Mouse (Mus musculus): ENCODE data around the gene Mfsd13b. TPM values are rescaled to one million over a fixed set of nuclear protein-coding genes. Genes with fewer than 3 reads are reported as not detected.
"Not testable (repeated sequence)": the region's sequence is repeated elsewhere in the genome, so short reads cannot be mapped to it uniquely, and the experiment has no call there.

Gene Mfsd13b
- polyA plus RNA-seq, 1 experiment from 2014 or later, result 0.10 TPM

DNA sequence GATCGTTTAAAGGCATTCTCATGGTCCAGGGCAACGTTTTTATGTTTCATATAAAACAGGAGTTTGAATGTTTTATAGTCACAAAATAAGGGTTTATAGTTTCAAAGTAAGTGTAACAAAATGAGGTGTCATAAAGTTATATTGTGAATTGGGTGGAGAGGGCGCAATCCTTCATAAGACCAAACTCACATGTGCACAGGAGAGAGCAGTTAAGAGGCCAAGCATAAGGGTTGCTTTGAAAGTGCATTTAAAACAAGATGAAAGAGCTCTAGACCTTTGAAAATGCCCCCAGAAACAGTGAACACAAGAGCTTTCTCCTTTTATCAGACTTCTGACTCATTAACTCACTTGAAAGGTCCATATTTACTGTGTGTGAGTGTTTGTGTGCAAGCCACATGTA, 44.0 kb downstream of the Mfsd13b start:
- DNase-seq (ENCODE audit: low spot score) (no peak), ATAC-seq (no peak)
- Histone ChIP-seq H3K4me2 (ENCODE audit: low read length) (no peak overlapping the region), H3K27ac (ENCODE audit: low read depth, low read length) (no peak overlapping the region), H3K9ac (ENCODE audit: low read length) (no peak overlapping the region), H3K9me3 (replicated peaks; ENCODE audit: control insufficient read depth, low read length) (no peaks in the 10 kb centered on the region), H3K4me1 (ENCODE audit: control insufficient read depth, insufficient read depth, low read length) (no peaks in the 10 kb centered on the region), H3K36me3 (ENCODE audit: control insufficient read depth, insufficient read depth, low read length) (no peaks in the 10 kb centered on the region), H3K27me3 (replicated peaks; ENCODE audit: control insufficient read depth, insufficient read depth, low read length) (no peaks in the 10 kb centered on the region; the same call in 1 of the 2 replicates), H3K4me3 (ENCODE audit: low read depth, low read length) (no peak overlapping the region)
- 63% methylated on average over 3 of the region's 3 CpGs for WGBS

DNA sequence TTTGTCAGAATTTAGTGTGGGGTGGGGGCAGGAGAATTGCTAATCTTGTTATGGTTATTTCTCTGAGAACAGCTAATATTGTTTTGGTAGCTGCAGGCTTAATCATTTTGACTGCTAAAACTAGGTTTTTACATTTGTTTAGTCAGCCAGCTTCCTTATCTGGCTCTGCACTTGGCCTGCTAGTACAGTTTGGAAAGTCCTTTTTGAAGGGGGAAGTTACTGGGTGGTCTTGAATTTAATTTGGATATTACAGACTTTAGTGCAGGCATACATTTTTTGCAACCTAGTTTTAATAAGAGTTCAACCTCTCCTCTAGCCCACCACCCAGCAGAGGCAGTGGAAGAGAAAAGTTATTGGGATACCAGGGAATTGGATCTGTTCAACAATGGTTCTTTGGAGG, 47.6 kb downstream of the Mfsd13b start:
- H3K9me3 ChIP-seq (replicated peaks; ENCODE audit: control insufficient read depth, low read length); H3K9ac ChIP-seq (ENCODE audit: low read length); ATAC-seq; H3K27me3 ChIP-seq (replicated peaks; ENCODE audit: control insufficient read depth, insufficient read depth, low read length); H3K36me3 ChIP-seq (ENCODE audit: control insufficient read depth, insufficient read depth, low read length); H3K4me1 ChIP-seq (ENCODE audit: control insufficient read depth, insufficient read depth, low read length); H3K4me2 ChIP-seq (ENCODE audit: low read length); H3K4me3 ChIP-seq (ENCODE audit: low read depth, low read length); H3K27ac ChIP-seq (ENCODE audit: low read depth, low read length); DNase-seq (ENCODE audit: low spot score): not testable (repeated sequence)

DNA sequence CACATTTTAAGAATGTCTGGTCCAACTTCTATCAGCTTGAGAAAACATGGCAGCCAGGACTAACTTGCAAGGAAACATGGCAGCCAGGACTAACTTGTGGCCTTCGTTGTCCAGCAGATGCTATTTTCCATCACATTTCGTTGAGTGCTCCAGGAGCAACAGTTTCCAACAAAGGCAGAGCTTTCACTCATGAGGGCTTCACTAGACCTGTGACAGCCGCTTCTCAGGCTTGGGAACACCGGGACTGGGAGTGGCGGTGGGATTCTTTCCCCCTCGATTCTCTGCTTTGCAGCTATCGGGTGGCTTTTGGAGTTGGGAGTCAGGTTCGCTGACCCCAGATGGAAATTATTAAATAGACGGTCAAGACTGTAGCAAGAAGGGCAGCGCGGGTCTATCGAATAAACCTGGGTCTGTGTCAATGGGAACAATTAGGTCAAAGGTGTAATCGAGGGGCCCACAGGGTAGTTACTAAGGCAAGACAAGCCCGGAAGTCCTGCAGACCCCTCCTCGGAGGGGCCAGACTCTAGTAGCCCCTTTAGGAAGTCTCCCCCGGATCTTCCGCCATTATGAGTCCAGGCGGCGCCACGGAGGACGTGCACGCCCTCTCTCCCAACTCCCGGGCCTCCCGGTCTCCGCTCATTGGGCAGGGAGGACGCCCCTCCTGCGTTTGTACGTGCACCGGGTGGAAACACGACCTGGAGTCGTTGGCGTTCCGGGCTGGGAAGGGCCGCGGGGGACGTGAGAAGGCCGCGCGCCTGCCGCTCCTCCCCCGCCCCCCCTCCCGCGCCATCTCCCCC, 51.7 kb downstream of the Mfsd13b start, which contains the start of gene Mettl9:
Mettl9 (plus strand) TSS at position 590 of the 797 bp plus-strand sequence.
- WGBS, result 2% methylated on average over 41 of the region's 43 CpGs

DNA sequence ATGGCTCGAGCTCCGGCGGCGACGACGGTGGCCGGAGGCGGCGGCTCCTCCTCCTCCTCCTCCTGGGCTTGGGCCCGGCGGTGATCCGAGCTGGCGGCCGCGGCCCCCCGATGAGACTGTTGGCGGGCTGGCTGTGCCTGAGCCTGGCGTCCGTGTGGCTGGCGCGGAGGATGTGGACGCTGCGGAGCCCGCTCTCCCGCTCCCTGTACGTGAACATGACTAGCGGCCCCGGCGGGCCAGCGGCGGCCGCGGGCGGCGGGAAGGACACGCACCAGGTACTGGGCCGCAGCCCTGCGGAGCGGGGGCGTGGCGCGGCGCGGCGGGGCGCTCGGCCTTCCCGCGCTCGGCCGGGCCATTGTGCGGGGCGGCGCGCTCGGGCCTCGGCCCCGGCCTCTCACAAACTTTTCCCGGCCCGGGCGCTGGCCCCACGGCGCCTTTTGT, 52.4 kb downstream of the Mfsd13b start:
- whole genome bisulfite sequencing, result under 1% methylated on average over 52 of the region's 63 CpGs
- Histone ChIP-seq H3K4me1 (ENCODE audit: control insufficient read depth, insufficient read depth, low read length) (peaks cover 19% of the 10 kb centered on the region), H3K4me2 (ENCODE audit: low read length) (peak overlapping the region; percentile 71), H3K27ac (ENCODE audit: low read depth, low read length) (peak overlapping the region; percentile 98), H3K27me3 (replicated peaks; ENCODE audit: control insufficient read depth, insufficient read depth, low read length) (no peaks in the 10 kb centered on the region), H3K36me3 (ENCODE audit: control insufficient read depth, insufficient read depth, low read length) (no peaks in the 10 kb centered on the region), H3K4me3 (ENCODE audit: low read depth, low read length) (peak overlapping the region; percentile 94), H3K9me3 (replicated peaks; ENCODE audit: control insufficient read depth, low read length) (no peaks in the 10 kb centered on the region), H3K9ac (ENCODE audit: low read length) (peak overlapping the region; percentile 99)
- DNase-seq (ENCODE audit: low spot score), result no peak
- peak; percentile 79 for ATAC-seq

More for the DNA sequence above, 51.7 kb downstream of the Mfsd13b start, which contains the start of gene Mettl9:
- H3K4me1 ChIP-seq (ENCODE audit: control insufficient read depth, insufficient read depth, low read length), result peaks cover 19% of the 10 kb centered on the region
- DNase-seq (ENCODE audit: low spot score) (peak; percentile 98), ATAC-seq (peak; percentile 97)
- H3K27ac ChIP-seq (ENCODE audit: low read depth, low read length), result peak within 1 kb of the TSS; percentile 98
- H3K4me3 ChIP-seq (ENCODE audit: low read depth, low read length), result peak within 1 kb of the TSS; percentile 94
- H3K9ac ChIP-seq (ENCODE audit: low read length), result peak within 1 kb of the TSS; percentile 99
- H3K27me3 ChIP-seq (replicated peaks; ENCODE audit: control insufficient read depth, insufficient read depth, low read length), result no peaks in the 10 kb centered on the region
- H3K36me3 ChIP-seq (ENCODE audit: control insufficient read depth, insufficient read depth, low read length), result no peaks in the 10 kb centered on the region
- peak within 1 kb of the TSS; percentile 71 for H3K4me2 ChIP-seq (ENCODE audit: low read length)
- H3K9me3 ChIP-seq (replicated peaks; ENCODE audit: control insufficient read depth, low read length), result no peaks in the 10 kb centered on the region

- Histone ChIP-seq H3K36me3 (ENCODE audit: control insufficient read depth, insufficient read depth, low read length) (no peaks in the 10 kb centered on the region), H3K4me3 (ENCODE audit: low read depth, low read length) (peak overlapping the region; percentile 94), H3K9ac (ENCODE audit: low read length) (peak overlapping the region; percentile 99), H3K4me1 (ENCODE audit: control insufficient read depth, insufficient read depth, low read length) (peaks cover 19% of the 10 kb centered on the region), H3K4me2 (ENCODE audit: low read length) (peak overlapping the region; percentile 71), H3K9me3 (replicated peaks; ENCODE audit: control insufficient read depth, low read length) (no peaks in the 10 kb centered on the region), H3K27ac (ENCODE audit: low read depth, low read length) (peak overlapping the region; percentile 98), H3K27me3 (replicated peaks; ENCODE audit: control insufficient read depth, insufficient read depth, low read length) (no peaks in the 10 kb centered on the region)
- DNase-seq (ENCODE audit: low spot score) (peak; percentile 71), ATAC-seq (peak; percentile 45)
- WGBS, result under 1% methylated on average over 24 of the region's 24 CpGs
Measured at GRCm38 (mm10) chr7:121035161-121035721, 52.9 kb downstream of the Mfsd13b start.

- ATAC-seq (no peak), DNase-seq (ENCODE audit: low spot score) (no peak)
- Histone ChIP-seq H3K9ac (ENCODE audit: low read length) (no peak overlapping the region), H3K4me3 (ENCODE audit: low read depth, low read length) (no peak overlapping the region), H3K4me1 (ENCODE audit: control insufficient read depth, insufficient read depth, low read length) (peaks cover 16% of the 10 kb centered on the region), H3K9me3 (replicated peaks; ENCODE audit: control insufficient read depth, low read length) (no peaks in the 10 kb centered on the region), H3K4me2 (ENCODE audit: low read length) (no peak overlapping the region), H3K27me3 (replicated peaks; ENCODE audit: control insufficient read depth, insufficient read depth, low read length) (no peaks in the 10 kb centered on the region), H3K27ac (ENCODE audit: low read depth, low read length) (no peak overlapping the region), H3K36me3 (ENCODE audit: control insufficient read depth, insufficient read depth, low read length) (no peaks in the 10 kb centered on the region)
- 86% methylated on average over 4 of the region's 4 CpGs for WGBS
Measured at GRCm38 (mm10) chr7:121040595-121040994, 58.3 kb downstream of the Mfsd13b start.

DNA sequence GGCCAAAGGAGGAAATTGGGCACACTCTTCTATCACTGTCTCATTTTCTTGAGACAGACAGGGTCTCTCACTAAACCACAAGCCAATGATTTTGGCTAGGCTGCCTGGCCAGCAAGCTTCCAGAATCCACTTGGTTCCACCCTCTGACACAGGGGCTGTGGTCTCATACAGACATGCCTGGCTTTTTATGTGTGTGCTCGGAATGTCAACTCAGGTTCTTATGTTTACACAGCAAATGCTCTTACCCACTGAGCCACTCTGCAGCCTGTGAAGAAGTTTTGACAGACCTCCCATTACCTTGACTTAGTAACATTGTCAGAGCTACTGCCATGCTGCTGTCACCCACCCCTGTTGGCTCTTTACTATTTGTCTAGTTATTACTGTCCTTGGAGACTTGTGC, 59.7 kb downstream of the Mfsd13b start:
- no peaks in the 10 kb centered on the region for H3K36me3 ChIP-seq (ENCODE audit: control insufficient read depth, insufficient read depth, low read length)
- H3K4me3 ChIP-seq (ENCODE audit: low read depth, low read length), result no peak overlapping the region
- H3K9ac ChIP-seq (ENCODE audit: low read length), result no peak overlapping the region
- peaks cover 4% of the 10 kb centered on the region; the same call in 1 of the 2 replicates for H3K4me1 ChIP-seq (ENCODE audit: control insufficient read depth, insufficient read depth, low read length)
- H3K27ac ChIP-seq (ENCODE audit: low read depth, low read length), result no peak overlapping the region
- DNase-seq (ENCODE audit: low spot score), result no peak
- no peaks in the 10 kb centered on the region for H3K9me3 ChIP-seq (replicated peaks; ENCODE audit: control insufficient read depth, low read length)
- no peak for ATAC-seq
- no peaks in the 10 kb centered on the region for H3K27me3 ChIP-seq (replicated peaks; ENCODE audit: control insufficient read depth, insufficient read depth, low read length)
- WGBS, result 85% methylated on average over 1 of the region's 1 CpGs
- no peak overlapping the region for H3K4me2 ChIP-seq (ENCODE audit: low read length)

- H3K4me2 ChIP-seq (ENCODE audit: low read length), result no peak overlapping the region
- H3K36me3 ChIP-seq (ENCODE audit: control insufficient read depth, insufficient read depth, low read length), result no peaks in the 10 kb centered on the region
- 88% methylated on average over 3 of the region's 3 CpGs for WGBS
- H3K27ac ChIP-seq (ENCODE audit: low read depth, low read length), result no peak overlapping the region
- H3K4me3 ChIP-seq (ENCODE audit: low read depth, low read length), result no peak overlapping the region
- no peak overlapping the region for H3K9ac ChIP-seq (ENCODE audit: low read length)
- DNase-seq (ENCODE audit: low spot score), result no peak
- no peaks in the 10 kb centered on the region for H3K4me1 ChIP-seq (ENCODE audit: control insufficient read depth, insufficient read depth, low read length)
- no peaks in the 10 kb centered on the region for H3K9me3 ChIP-seq (replicated peaks; ENCODE audit: control insufficient read depth, low read length)
- ATAC-seq, result no peak
- H3K27me3 ChIP-seq (replicated peaks; ENCODE audit: control insufficient read depth, insufficient read depth, low read length), result no peaks in the 10 kb centered on the region
Measured at GRCm38 (mm10) chr7:121043004-121043403, 60.7 kb downstream of the Mfsd13b start.

DNA sequence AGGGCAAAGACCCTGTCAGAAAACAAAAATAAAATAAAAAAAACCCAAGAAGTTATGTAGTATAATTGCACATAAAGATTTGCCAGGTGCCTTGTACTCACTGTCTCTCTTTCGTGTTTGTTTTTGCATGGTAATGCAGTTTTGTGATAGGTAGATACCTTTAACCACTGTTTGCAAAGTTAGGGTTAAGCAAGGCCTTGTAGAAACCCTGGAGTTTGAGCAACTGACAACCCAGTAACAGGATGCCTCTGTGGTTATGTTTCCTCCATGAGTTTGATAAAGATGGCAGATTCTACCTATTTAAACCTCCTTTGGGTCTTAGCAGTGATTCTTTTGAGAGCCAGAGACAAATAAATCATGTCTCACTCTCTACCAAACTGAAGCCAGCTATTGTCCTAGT, 61.2 kb downstream of the Mfsd13b start:
- Histone ChIP-seq H3K36me3 (ENCODE audit: control insufficient read depth, insufficient read depth, low read length) (0 out of 2 replicates have a peak, but pooled peaks cover 2% of the 10 kb centered on the region), H3K4me3 (ENCODE audit: low read depth, low read length) (no peak overlapping the region), H3K4me2 (ENCODE audit: low read length) (no peak overlapping the region), H3K27ac (ENCODE audit: low read depth, low read length) (no peak overlapping the region), H3K27me3 (replicated peaks; ENCODE audit: control insufficient read depth, insufficient read depth, low read length) (no peaks in the 10 kb centered on the region), H3K9me3 (replicated peaks; ENCODE audit: control insufficient read depth, low read length) (no peaks in the 10 kb centered on the region), H3K9ac (ENCODE audit: low read length) (no peak overlapping the region), H3K4me1 (ENCODE audit: control insufficient read depth, insufficient read depth, low read length) (no peaks in the 10 kb centered on the region)
- DNase-seq (ENCODE audit: low spot score) (no peak), ATAC-seq (no peak)
- 98% methylated on average over 1 of the region's 1 CpGs for WGBS

All from forebrain, embryonic 14.5 days (tissue).